Mouse (Mus musculus) left cerebral cortex, postnatal 36 days (tissue): ENCODE data around the gene AF366264. TPM values are rescaled to one million over a fixed set of nuclear protein-coding genes. Genes with fewer than 3 reads are reported as not detected.
A peak's percentile ranks its signal among the peaks of the same experiment; 100 is the strongest.
"Not testable (repeated sequence)": the region's sequence is repeated elsewhere in the genome, so short reads cannot be mapped to it uniquely, and the experiment has no call there.

Experiments
- DNase-seq, 2 experiments: peaks; one replicate each; pipeline ENCODE4 v3.0.0; 2021 to 2022; ENCODE audit warnings: low spot score in 2 of 2, mixed read lengths in 1 of 2
- intact Hi-C: fragments of 180-260 bp; cut with DNase I; formaldehyde crosslinking; loops from one replicate; pipeline ENCODE4 v1.15.1; 2025
- total RNA-seq, 2 experiments: library from RNA; stranded (reverse); gene quantifications; 2 replicates each; pipeline ENCODE4 v1.2.3; 2021

AF366264 gene
- not detected for total RNA-seq

- intact Hi-C loops, DNase-seq: not testable (repeated sequence)
Measured at GRCm38 (mm10) chr8:13838289-13838688, at the start of gene AF366264. Gene AF366264 (minus strand): TSS chr8:13838389.

GRCm38 (mm10) chr8:13843286-13843685 is 5.1 kb upstream of the AF366264 start:
- DNase-seq, intact Hi-C loops: not testable (repeated sequence)

GRCm38 (mm10) chr8:13828598-13829172 is 9.5 kb downstream of the AF366264 start:
- DNase-seq = no peak
- intact Hi-C loops = no loop called here

GRCm38 (mm10) chr8:13799566-13799965 is 38.6 kb downstream of the AF366264 start:
- no peak for DNase-seq
- intact Hi-C loops = no loop called here

GRCm38 (mm10) chr8:13797676-13798075 is 40.5 kb downstream of the AF366264 start:
- no peak for DNase-seq
- intact Hi-C loops = no loop called here

- intact Hi-C loops = no loop called here
- DNase-seq = no peak
Measured at GRCm38 (mm10) chr8:13793746-13794101, 44.5 kb downstream of the AF366264 start.

GRCm38 (mm10) chr8:13793097-13793745 is 45.0 kb downstream of the AF366264 start:
- intact Hi-C loops = no loop called here
- DNase-seq = no peak

GRCm38 (mm10) chr8:13789606-13790005 is 48.6 kb downstream of the AF366264 start:
- intact Hi-C loops = loop anchor here (5.0 kb wide), 1 partner anchor 98 kb away; no protein-coding TSS in a partner anchor
- DNase-seq = no peak

GRCm38 (mm10) chr8:13785764-13786299 is 52.4 kb downstream of the AF366264 start:
- peak; percentile 93 for DNase-seq
- intact Hi-C loops = loop anchor here (2.0 to 5.0 kb wide), 2 partner anchors 101 to 235 kb away; no protein-coding TSS in a partner anchor

GRCm38 (mm10) chr8:13785250-13785763 is 52.9 kb downstream of the AF366264 start, which contains the start of gene Upf3a:
Gene Upf3a (plus strand): TSS chr8:13785615.
- intact Hi-C loops = loop anchor here (5.0 kb wide), 1 partner anchor 102 kb away; no protein-coding TSS in a partner anchor
- DNase-seq = peak; percentile 85 to 87

Other genes with a start within 250 kb of the AF366264 start
- 10 to 100 TPM; 57.0 to 62.5 TPM for gene Rasa3, start 160.8 kb downstream of the AF366264 start, total RNA-seq
- 1 to 10 TPM in 1 of 2 experiments, under 1 TPM in 1; 0.84 to 1.5 TPM for gene Cfap97d2, start 132.5 kb downstream of the AF366264 start, total RNA-seq
- gene Cdc16, start 80.7 kb downstream of the AF366264 start, total RNA-seq = 10 to 100 TPM; 48.7 to 49.5 TPM
- 10 to 100 TPM; 35.6 TPM for gene Upf3a, start 52.8 kb downstream of the AF366264 start, total RNA-seq
- gene Champ1, start 31.3 kb upstream of the AF366264 start, total RNA-seq = 10 to 100 TPM; 27.4 to 29.7 TPM
- 10 to 100 TPM; 32.6 to 35.6 TPM for gene Coprs, start 51.9 kb upstream of the AF366264 start, total RNA-seq